Mouse (Mus musculus) hindbrain, embryonic 12.5 days (tissue): ENCODE measurements around the gene Ilf2. TPM values are rescaled to one million over a fixed set of nuclear protein-coding genes. Genes with fewer than 3 reads are reported as not detected.

Experiments
- ATAC-seq: fragments of 200-750 bp; cut with Nextera tagmentation; 2 replicates; pipeline ENCODE4 v1.8.0; 2017; ENCODE audit warnings: moderate TSS enrichment; ENCODE audit not compliant: low FRiP score
- H3K27ac ChIP-seq: fragments of 300-500 bp; sonication (generic); 2 replicates; pipeline ENCODE4 v1.5.1; 2016; ENCODE audit warnings: mild to moderate bottlenecking
- H3K27me3 ChIP-seq: fragments of 300-500 bp; sonication (generic); 2 replicates; pipeline ENCODE4 v1.6.1; 2016; ENCODE audit warnings: mild to moderate bottlenecking
- H3K36me3 ChIP-seq: fragments of 300-500 bp; sonication (generic); 2 replicates; pipeline ENCODE4 v1.6.1; 2016; ENCODE audit warnings: mild to moderate bottlenecking
- H3K4me1 ChIP-seq: fragments of 300-500 bp; sonication (generic); 2 replicates; pipeline ENCODE4 v1.6.1; 2016
- H3K4me2 ChIP-seq: fragments of 300-500 bp; sonication (generic); replicated peaks from 2 replicates; pipeline ENCODE4 v1.6.1; 2016; ENCODE audit warnings: mild to moderate bottlenecking
- H3K4me3 ChIP-seq: fragments of 300-500 bp; sonication (generic); 2 replicates; pipeline ENCODE4 v1.5.1; 2016; ENCODE audit warnings: mild to moderate bottlenecking
- H3K9ac ChIP-seq: fragments of 300-500 bp; sonication (generic); 2 replicates; pipeline ENCODE4 v1.6.1; 2016; ENCODE audit warnings: mild to moderate bottlenecking, moderate library complexity
- H3K9me3 ChIP-seq: fragments of 300-500 bp; sonication (generic); replicated peaks from 2 replicates; pipeline ENCODE4 v1.6.1; 2016; ENCODE audit warnings: mild to moderate bottlenecking
- WGBS: fragments of 180-500 bp; shearing (Covaris S2); methylation state at CpG from one replicate; pipeline ENCODE4 v1.1.7; 2016; 5-methylcytosine and 5-hydroxymethylcytosine counted together
- polyA plus RNA-seq: library from polyadenylated mRNA; unstranded; fragments of >200 nt; fragmentation: Nextera tagmentation; extraction: Ambion mirVana; gene quantifications from 2 replicates; pipeline ENCODE4 v1.2.1, GENCODE M21; 2016

The Ilf2 gene
- polyA plus RNA-seq, 1 experiment from 2014 or later = 292 TPM

DNA sequence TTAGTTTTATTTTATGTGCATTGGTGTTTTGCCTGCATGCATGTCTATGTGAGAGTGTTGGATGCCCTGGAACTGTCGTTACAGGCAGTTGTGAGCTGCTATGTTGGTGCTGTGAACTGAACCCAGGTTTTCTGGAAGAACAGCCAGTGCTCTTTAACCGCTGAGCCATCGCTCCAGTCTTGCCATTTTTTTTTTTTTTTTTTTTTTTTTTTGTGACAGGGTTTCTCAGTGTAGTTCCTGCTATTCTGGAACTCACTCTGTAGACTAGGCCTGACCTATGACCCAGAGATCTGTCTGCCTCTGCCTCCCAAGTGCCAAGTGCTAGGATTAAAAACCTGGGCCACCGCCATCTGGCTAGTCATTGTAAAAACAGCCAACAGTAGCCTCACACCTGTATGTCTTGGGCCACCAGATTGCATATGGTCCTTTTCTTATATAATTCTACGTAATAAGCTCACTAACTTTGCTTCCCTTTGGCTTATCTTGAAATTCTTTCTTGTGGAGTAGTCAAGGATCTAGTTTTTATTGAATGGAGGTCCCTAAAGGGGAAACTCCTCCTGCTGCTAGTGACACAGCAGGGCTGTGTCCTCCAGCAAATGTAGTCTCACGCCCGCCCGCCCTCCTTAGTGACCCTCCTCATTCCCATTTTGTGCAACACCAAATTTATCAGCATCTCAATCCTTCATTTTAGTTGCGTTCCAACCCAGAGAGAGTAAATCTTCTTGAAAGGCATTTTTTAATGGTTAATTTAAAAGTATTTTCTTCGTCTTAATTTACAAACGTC, 30.3 kb upstream of the Ilf2 start:
- Histone ChIP-seq H3K9ac (0 out of 2 replicates have a peak overlapping the region, but pooled peaks have one; percentile 1), H3K36me3 (no peaks in the 10 kb centered on the region), H3K4me3 (no peak overlapping the region), H3K27ac (peak overlapping the region; percentile 83; the same call in 1 of the 2 replicates), H3K4me1 (peaks cover 14% of the 10 kb centered on the region), H3K9me3 (no peaks in the 10 kb centered on the region), H3K4me2 (peak overlapping the region; percentile 58), H3K27me3 (no peaks in the 10 kb centered on the region)
- ATAC-seq = no peak
- 64% methylated on average over 11 of the region's 11 CpGs for WGBS

DNA sequence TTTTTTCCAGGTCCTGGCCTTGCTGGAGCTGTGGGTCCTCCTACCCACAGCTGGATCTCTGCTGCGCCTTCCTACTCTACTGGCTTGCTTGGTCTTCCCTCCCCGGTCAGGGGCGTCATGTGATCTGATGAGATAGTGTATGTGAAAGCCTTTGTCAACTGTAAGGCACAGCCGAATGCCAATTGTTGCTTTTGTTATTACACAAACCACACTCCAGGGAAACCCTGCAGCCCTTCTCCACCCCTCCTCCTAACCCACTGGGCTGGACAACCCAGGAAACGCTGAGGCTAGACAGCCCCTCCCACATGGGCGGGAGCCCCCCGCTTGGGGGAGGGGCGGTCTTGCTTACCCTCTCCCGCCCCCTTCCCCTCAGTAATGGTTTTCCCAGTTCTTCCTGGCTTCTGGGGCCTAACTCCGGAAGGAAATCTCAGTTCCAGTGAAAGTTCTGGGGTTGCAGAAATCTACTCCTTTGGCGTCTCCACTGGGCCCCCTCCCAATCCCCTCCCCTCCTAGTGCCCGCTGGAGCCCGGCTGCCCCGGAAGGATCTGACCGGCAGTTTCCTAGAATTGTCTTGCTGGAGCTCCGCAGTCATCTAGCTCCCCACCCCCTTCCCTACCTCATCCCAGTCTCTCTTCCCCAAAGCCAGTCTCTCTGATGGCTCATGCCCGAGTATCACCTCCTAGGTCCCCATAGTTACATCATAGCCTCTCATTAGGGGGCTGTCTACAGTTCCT, 29.4 kb upstream of the Ilf2 start:
- peaks cover 14% of the 10 kb centered on the region for H3K4me1 ChIP-seq
- H3K27ac ChIP-seq = peak overlapping the region; percentile 83
- H3K27me3 ChIP-seq = no peaks in the 10 kb centered on the region
- WGBS = 1% methylated on average over 17 of the region's 17 CpGs
- no peaks in the 10 kb centered on the region for H3K36me3 ChIP-seq
- ATAC-seq = peak; percentile 95
- no peaks in the 10 kb centered on the region for H3K9me3 ChIP-seq
- H3K4me2 ChIP-seq = peak overlapping the region; percentile 58
- peak overlapping the region; percentile 29 for H3K4me3 ChIP-seq
- H3K9ac ChIP-seq = peak overlapping the region; percentile 41; the same call in 1 of the 2 replicates

DNA sequence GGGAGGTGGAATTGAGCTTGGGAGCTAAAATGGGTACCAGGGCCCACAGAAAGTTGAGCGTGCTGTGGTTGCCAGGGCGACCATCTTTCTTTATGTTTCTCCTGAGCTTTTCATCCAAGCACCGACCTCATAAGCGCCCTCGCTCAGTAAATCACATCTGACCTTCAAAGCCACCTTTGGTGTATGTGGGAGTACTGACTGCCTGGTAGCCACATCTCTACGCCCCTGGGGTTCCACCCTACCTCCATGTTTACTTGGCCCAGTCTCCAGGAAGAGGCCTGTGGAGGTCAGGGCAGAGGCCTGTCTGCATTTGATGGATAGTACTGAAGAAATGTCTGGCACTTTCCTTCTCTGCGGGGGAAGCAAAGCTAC, 28.8 kb upstream of the Ilf2 start:
- peaks cover 14% of the 10 kb centered on the region for H3K4me1 ChIP-seq
- no peaks in the 10 kb centered on the region for H3K27me3 ChIP-seq
- H3K9ac ChIP-seq = peak overlapping the region; percentile 41; the same call in 1 of the 2 replicates
- H3K36me3 ChIP-seq = no peaks in the 10 kb centered on the region
- H3K4me2 ChIP-seq = peak overlapping the region; percentile 58
- peak; percentile 6; the same call in 1 of the 2 replicates for ATAC-seq
- H3K4me3 ChIP-seq = peak overlapping the region; percentile 29; the same call in 1 of the 2 replicates
- H3K9me3 ChIP-seq = no peaks in the 10 kb centered on the region
- WGBS = 26% methylated on average over 7 of the region's 7 CpGs
- H3K27ac ChIP-seq = peak overlapping the region; percentile 83

DNA sequence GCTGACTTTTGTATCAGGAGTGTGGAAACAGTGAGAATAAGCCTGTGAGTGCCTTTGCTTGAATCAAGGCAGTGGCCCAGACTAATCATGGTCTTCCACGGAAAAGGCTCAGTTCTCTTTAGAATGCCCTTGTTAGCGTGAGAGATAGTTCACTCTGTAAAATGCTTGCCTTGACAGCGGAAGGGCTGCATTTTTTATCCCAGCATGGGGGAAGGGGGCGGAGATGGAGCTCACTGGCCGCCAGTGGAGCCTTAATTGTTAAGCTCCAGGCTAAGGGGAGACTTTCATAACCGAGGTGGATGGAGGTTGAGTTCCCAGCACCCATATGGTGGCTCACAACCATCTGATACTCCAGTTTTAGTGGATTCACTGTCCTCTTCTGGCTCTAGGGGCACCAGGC, 27.3 kb upstream of the Ilf2 start:
- no peak for ATAC-seq
- H3K4me1 ChIP-seq = peaks cover 14% of the 10 kb centered on the region
- no peak overlapping the region for H3K4me2 ChIP-seq
- H3K4me3 ChIP-seq = no peak overlapping the region
- H3K27ac ChIP-seq = no peak overlapping the region
- 25% methylated on average over 6 of the region's 6 CpGs for WGBS
- no peaks in the 10 kb centered on the region for H3K27me3 ChIP-seq
- H3K9ac ChIP-seq = no peak overlapping the region
- H3K36me3 ChIP-seq = no peaks in the 10 kb centered on the region
- H3K9me3 ChIP-seq = no peaks in the 10 kb centered on the region

DNA sequence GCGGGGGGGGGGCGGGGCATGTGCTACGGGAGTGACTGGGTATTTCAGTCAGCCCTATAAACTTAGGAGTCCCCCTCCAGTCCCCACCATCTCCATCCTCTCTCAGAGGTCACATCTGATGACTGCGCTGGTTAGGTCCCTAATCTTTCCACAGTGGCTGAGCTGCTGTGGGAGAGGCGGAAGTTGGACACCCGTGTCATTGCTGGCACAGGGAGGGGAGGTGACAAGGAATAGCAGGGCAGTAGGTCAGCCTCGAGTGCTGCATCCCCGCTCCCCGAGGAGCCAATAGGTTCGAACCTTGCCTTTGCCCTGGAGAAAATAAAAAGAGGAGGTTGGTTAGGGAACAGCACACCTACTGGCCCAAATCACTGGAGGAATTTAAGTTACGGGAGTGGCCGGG, 25.1 kb upstream of the Ilf2 start:
- H3K9ac ChIP-seq = no peak overlapping the region; the same call in 1 of the 2 replicates
- ATAC-seq = no peak
- peak overlapping the region; percentile 15; the same call in 1 of the 2 replicates for H3K4me2 ChIP-seq
- no peaks in the 10 kb centered on the region for H3K36me3 ChIP-seq
- WGBS = 38% methylated on average over 12 of the region's 12 CpGs
- H3K9me3 ChIP-seq = no peaks in the 10 kb centered on the region
- no peak overlapping the region for H3K4me3 ChIP-seq
- peaks cover 11% of the 10 kb centered on the region for H3K4me1 ChIP-seq
- H3K27me3 ChIP-seq = no peaks in the 10 kb centered on the region
- H3K27ac ChIP-seq = no peak overlapping the region

DNA sequence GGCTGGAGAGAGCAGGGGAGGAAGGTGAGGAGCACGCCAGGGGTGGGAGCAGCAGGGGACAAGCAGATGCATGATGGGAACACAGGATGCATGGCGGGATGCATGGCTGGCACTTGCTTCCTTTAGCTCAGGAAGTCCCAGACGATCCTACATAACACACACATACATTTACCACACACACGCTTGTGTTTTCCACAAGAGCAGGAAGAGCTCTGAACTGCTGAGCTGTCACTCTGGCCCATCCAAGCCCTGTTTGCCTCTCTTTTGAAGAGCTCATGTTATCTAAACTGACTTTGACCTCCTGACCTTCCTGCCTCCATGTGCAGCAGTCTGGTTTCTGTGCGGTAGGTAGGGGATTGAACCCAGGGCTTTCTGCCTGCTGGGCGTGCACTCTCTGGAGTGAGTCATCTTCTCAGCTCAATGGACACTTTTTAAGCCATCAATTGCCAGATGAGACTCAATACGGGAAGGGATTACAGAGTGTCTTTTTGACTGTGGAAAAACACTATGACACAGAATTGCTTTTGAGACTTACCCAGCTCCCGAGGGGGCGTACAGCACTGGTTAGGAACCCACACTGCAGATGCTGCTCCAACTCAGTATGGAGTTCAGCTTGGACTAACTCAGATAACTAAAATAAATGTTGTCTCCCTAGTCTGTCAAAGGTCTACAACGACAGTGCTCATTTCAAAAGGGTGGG, 24.4 kb upstream of the Ilf2 start:
- WGBS = 53% methylated on average over 10 of the region's 10 CpGs
- Histone ChIP-seq H3K4me2 (no peak overlapping the region), H3K27ac (no peak overlapping the region), H3K36me3 (no peaks in the 10 kb centered on the region), H3K4me1 (peaks cover 6% of the 10 kb centered on the region), H3K27me3 (no peaks in the 10 kb centered on the region; the same call in 1 of the 2 replicates), H3K4me3 (no peak overlapping the region), H3K9me3 (no peaks in the 10 kb centered on the region), H3K9ac (no peak overlapping the region)
- ATAC-seq = no peak

DNA sequence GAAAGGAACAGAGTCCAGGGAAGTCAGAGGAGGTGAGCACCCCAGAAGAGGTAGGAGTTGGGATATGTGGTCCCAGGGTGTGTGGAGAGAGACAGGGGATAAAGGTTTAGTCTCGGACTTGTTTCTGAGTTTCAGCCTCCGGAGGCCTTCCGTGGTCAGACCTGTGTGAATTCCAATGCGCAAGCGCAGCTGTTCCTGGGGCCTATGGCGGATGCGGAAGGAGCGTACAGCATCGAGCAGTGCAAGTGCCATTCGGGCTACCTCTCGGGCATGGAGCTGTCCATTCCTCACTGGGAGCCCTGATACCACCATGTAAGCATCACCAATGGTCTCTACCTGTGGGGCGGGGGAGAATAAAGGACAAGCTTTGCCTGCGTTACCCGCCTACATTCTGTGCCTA, 21.0 kb upstream of the Ilf2 start:
- Histone ChIP-seq H3K27me3 (no peaks in the 10 kb centered on the region; the same call in 1 of the 2 replicates), H3K9me3 (no peaks in the 10 kb centered on the region), H3K9ac (no peak overlapping the region), H3K4me1 (no peaks in the 10 kb centered on the region), H3K4me3 (no peak overlapping the region), H3K36me3 (no peaks in the 10 kb centered on the region), H3K27ac (no peak overlapping the region), H3K4me2 (no peak overlapping the region)
- no peak for ATAC-seq
- 87% methylated on average over 13 of the region's 14 CpGs for WGBS

DNA sequence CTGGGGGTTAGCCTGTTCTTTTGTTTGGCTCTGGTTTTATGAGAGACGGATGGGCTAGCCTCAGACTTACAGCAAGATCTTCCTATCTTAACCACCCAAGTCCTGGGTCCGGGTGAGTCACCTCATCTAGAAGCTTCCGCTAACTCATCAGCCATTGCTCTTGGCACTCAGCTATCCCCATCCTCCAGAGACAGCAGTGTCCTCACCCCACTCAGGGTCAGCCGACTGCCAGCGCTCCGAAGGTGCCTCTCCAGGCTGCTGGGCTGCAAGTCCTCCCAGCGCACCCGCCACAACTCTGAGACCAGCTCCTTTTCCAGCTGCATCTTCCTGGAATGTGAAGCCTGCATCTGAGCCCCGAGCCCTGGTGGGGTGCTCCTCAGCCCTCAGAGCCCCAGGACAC, 16.2 kb upstream of the Ilf2 start:
- no peak overlapping the region for H3K27ac ChIP-seq
- H3K36me3 ChIP-seq = no peaks in the 10 kb centered on the region
- ATAC-seq = no peak
- no peaks in the 10 kb centered on the region for H3K9me3 ChIP-seq
- no peak overlapping the region for H3K4me2 ChIP-seq
- 79% methylated on average over 9 of the region's 9 CpGs for WGBS
- H3K4me1 ChIP-seq = no peaks in the 10 kb centered on the region
- peaks cover 40% of the 10 kb centered on the region for H3K27me3 ChIP-seq
- H3K4me3 ChIP-seq = no peak overlapping the region
- H3K9ac ChIP-seq = no peak overlapping the region

DNA sequence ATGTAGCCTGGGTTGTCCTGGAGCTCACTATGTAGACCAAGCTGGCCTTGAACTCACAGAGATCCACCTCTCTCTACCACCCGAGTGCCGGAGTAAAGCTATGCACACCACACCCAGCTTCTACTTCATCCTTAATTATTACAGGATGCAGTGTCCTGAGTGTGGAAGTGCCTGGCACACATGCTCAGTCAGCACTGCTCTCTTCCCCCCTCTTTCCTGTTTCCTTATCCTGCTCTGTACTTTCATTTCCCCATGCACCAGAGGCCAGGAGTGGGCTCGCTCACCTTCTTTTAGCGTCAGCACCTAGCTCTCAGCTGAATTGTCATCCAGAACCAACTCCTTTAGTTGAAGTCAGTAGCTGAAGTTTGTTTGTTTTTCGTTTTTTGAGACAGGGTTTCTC, 15.6 kb upstream of the Ilf2 start:
- peaks cover 46% of the 10 kb centered on the region for H3K27me3 ChIP-seq

DNA sequence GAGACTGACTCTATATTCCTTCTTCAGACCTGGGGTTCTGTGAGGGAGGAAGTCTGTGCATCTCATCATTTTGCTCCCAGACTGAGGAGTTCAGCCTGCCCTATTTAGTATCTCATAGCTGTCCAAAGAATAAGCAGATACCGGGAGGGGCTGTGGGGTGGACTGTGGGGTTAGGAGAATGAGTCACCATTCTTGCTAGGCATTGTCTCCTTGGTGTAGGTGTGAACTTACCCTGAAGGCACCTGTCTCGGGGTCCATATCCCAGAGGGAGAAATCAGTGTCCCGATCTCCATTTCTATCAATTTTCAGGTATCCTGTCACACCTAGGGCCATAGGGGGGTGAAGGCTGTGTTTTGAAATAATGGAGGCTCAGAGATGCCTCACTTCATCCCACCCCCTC, 14.0 kb upstream of the Ilf2 start:
- Histone ChIP-seq H3K9ac (no peak overlapping the region), H3K27me3 (peaks cover 56% of the 10 kb centered on the region), H3K4me2 (no peak overlapping the region), H3K4me1 (peaks cover 12% of the 10 kb centered on the region), H3K36me3 (no peaks in the 10 kb centered on the region), H3K9me3 (no peaks in the 10 kb centered on the region), H3K4me3 (no peak overlapping the region), H3K27ac (no peak overlapping the region)
- no peak for ATAC-seq
- WGBS = 90% methylated on average over 3 of the region's 3 CpGs

More for the DNA sequence above, 15.6 kb upstream of the Ilf2 start:
- Histone ChIP-seq H3K9me3 (no peaks in the 10 kb centered on the region), H3K4me1 (peaks cover 2% of the 10 kb centered on the region; the same call in 1 of the 2 replicates), H3K27ac (no peak overlapping the region), H3K36me3 (no peaks in the 10 kb centered on the region), H3K4me2 (no peak overlapping the region), H3K9ac (no peak overlapping the region), H3K4me3 (no peak overlapping the region)
- WGBS = 79% methylated on average over 5 of the region's 5 CpGs
- no peak for ATAC-seq

DNA sequence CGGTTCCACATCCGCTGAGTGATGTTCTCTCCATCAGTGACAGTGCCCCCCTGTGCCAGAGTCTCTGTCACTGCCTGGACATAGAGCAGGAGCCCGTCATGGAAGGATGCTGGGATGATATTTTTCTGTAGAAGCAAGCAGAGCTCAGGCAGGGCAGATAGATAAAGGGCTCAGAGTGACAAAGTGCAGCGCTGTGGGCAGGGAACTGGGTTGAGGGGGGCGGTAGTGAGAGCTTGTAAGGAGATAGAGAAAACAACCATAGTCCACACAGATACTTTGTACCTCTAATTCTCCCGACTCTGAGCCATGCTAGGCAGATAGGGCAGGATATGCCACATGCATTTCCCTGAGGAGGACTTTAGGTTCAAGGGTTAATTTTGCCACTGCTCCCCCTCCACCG, 13.3 kb upstream of the Ilf2 start:
- Histone ChIP-seq H3K36me3 (no peaks in the 10 kb centered on the region), H3K9me3 (no peaks in the 10 kb centered on the region), H3K4me1 (peaks cover 12% of the 10 kb centered on the region), H3K4me3 (no peak overlapping the region), H3K9ac (no peak overlapping the region), H3K4me2 (no peak overlapping the region), H3K27me3 (peaks cover 56% of the 10 kb centered on the region), H3K27ac (no peak overlapping the region)
- 30% methylated on average over 7 of the region's 7 CpGs for WGBS
- no peak for ATAC-seq

DNA sequence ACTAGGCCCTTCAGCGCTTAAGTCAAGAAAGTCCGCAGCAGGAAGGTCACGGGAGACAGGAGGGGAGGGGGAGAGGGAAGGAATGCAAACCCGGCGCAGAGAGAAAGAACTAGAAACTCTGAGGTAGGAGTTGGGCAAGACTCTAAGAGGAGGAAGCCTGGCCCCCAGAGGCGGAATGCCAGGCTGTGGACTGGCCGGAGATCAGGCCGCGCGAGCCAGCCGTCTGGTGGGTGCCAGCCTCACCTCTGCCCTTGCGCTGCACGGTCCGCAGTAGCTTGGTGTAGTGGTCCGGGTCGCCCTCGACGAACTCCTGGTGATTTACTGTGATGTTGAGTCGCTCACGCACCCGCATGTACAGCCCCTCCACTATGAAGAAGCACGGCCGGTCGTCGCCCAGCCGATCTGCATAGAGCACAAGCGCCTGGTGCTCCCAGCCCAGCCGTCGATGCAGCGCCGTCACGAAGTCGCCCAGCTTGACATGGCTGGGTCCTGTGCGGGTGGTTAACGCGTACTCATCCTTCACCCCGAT, 11.3 kb upstream of the Ilf2 start:
- no peak overlapping the region for H3K27ac ChIP-seq
- no peak; the same call in 1 of the 2 replicates for ATAC-seq
- peak overlapping the region; percentile 48 for H3K4me3 ChIP-seq
- 9% methylated on average over 37 of the region's 37 CpGs for WGBS
- no peaks in the 10 kb centered on the region for H3K36me3 ChIP-seq
- H3K4me2 ChIP-seq = peak overlapping the region; percentile 90
- peaks cover 12% of the 10 kb centered on the region for H3K4me1 ChIP-seq
- H3K9ac ChIP-seq = no peak overlapping the region
- H3K9me3 ChIP-seq = no peaks in the 10 kb centered on the region
- peaks cover 56% of the 10 kb centered on the region for H3K27me3 ChIP-seq
